Mouse (Mus musculus): ENCODE results near the gene Rims1.

The Rims1 gene

GRCm38 (mm10) chr1:22245748-22246147 lies 560.0 kb downstream of the Rims1 start:
- DNase-seq (ENCODE audit: low spot score), result no peak
